Mouse (Mus musculus): Measurements from ENCODE around the gene Mfsd11.

GRCm38 (mm10) chr11:116852291-116852890, at the start of gene Mfsd11:
- TF ChIP-seq POLR2A (IDR thresholded peaks at IDR 0.05; ENCODE audit: low read depth, low read length) (0 out of 2 replicates have a peak, but pooled peaks have one; percentile 36), CTCF (IDR thresholded peaks at IDR 0.05; ENCODE audit: borderline replicate concordance, insufficient read depth, low read length) (no peak)

Measured in embryonic fibroblast, embryonic 13.5 days (primary cell).